Mouse (Mus musculus) ES-E14 (cell line): Measurements from ENCODE around the gene Foxa1.

Experiments
- CHD2 ChIP-seq: IDR thresholded peaks from 2 replicates; pipeline ENCODE4 v1.6.1; 2014; ENCODE audit warnings: mild to moderate bottlenecking, low read depth, low read length, inconsistent platforms
- HCFC1 ChIP-seq: IDR thresholded peaks from 2 replicates; pipeline ENCODE4 v1.6.1; 2012; ENCODE audit warnings: low read length, inconsistent platforms, borderline replicate concordance; ENCODE audit not compliant: insufficient read depth
- MAFK ChIP-seq: IDR thresholded peaks from 2 replicates; pipeline ENCODE4 v1.6.1; 2014; ENCODE audit warnings: mild to moderate bottlenecking, low read depth, low read length, inconsistent platforms; ENCODE audit not compliant: insufficient read depth
- ZC3H11A ChIP-seq: IDR thresholded peaks from 2 replicates; pipeline ENCODE4 v1.6.1; 2012; ENCODE audit warnings: low read depth, mild to moderate bottlenecking, inconsistent platforms, low read length, borderline replicate concordance
- ZNF384 ChIP-seq: IDR thresholded peaks from 2 replicates; pipeline ENCODE4 v1.6.1; 2012; ENCODE audit warnings: low read depth, low read length, inconsistent platforms

- TF ChIP-seq CHD2: no peak
- no peak for TF ChIP-seq ZNF384
- no peak for TF ChIP-seq ZC3H11A
- no peak for TF ChIP-seq MAFK
- no peak for TF ChIP-seq HCFC1
Measured at GRCm38 (mm10) chr12:57505329-57505728, 41.4 kb downstream of the Foxa1 start.
